Mouse (Mus musculus) monocyte, adult 5-6 weeks (primary cell): ENCODE results near the gene Nxf2. TPM values are rescaled to one million over a fixed set of nuclear protein-coding genes. Genes with fewer than 3 reads are reported as not detected.

ENCODE experiments used
- total RNA-seq: library from RNA; stranded (forward); fragments of 200-1000, 200-491, 200-594 nt; gene quantifications from 3 replicates; pipeline ENCODE4 v1.2.3, GENCODE M21; 2017

Nxf2 gene
- total RNA-seq, 1 experiment from 2014 or later = 1.5 TPM

Other genes with a start within 250 kb of the Nxf2 start
- gene Armcx1, start 246.8 kb downstream of the Nxf2 start, total RNA-seq = 0.49 TPM in 1 of 3 replicates, not detected in the others
- gene Armcx6, start 213.3 kb downstream of the Nxf2 start, total RNA-seq = 0.53 to 1.8 TPM (median 0.67 TPM) in 3 replicates
- 11.3 to 25.3 TPM (median 16.9 TPM) in 3 replicates for gene Armcx3, start 208.2 kb downstream of the Nxf2 start, total RNA-seq
- gene Armcx2, start 155.5 kb downstream of the Nxf2 start, total RNA-seq = 3.1 to 13.9 TPM (median 4.5 TPM) in 3 replicates
- 1.8 to 4.6 TPM (median 3.4 TPM) in 3 replicates for gene Zmat1, start 44.5 kb upstream of the Nxf2 start, total RNA-seq
- gene Gm15023, start 212.9 kb upstream of the Nxf2 start, total RNA-seq = not detected in 3 replicates
- not detected in 3 replicates for gene Tceal6, start 245.9 kb upstream of the Nxf2 start, total RNA-seq